Mouse (Mus musculus) kidney, postnatal 0 days (tissue): ENCODE results near the gene Myd88. TPM values are rescaled to one million over a fixed set of nuclear protein-coding genes. Genes with fewer than 3 reads are reported as not detected.

Source experiments
- ATAC-seq: fragments of 200-750 bp; cut with Nextera tagmentation; replicated peaks from 2 replicates; pipeline ENCODE4 v1.8.0; 2017; ENCODE audit warnings: low read depth, moderate number of reproducible peaks, moderate TSS enrichment, moderate library complexity; ENCODE audit not compliant: low FRiP score
- DNase-seq: peaks from one replicate; pipeline ENCODE4 v3.0.0-alpha.2; 2016; ENCODE audit warnings: low spot score
- H3K27ac ChIP-seq: fragments of 300-500 bp; sonication (generic); 2 replicates; pipeline ENCODE4 v1.5.1; 2014; ENCODE audit warnings: mild to moderate bottlenecking
- H3K27me3 ChIP-seq: fragments of 300-500 bp; sonication (generic); 2 replicates; pipeline ENCODE4 v1.6.1; 2014; ENCODE audit warnings: low read length, mixed read lengths; ENCODE audit not compliant: insufficient read depth
- H3K36me3 ChIP-seq: fragments of 300-500 bp; sonication (generic); 2 replicates; pipeline ENCODE4 v1.6.1; 2014; ENCODE audit warnings: low read length, mixed read lengths; ENCODE audit not compliant: insufficient read depth
- H3K4me1 ChIP-seq: fragments of 300-500 bp; sonication (generic); replicated peaks from 2 replicates; pipeline ENCODE4 v1.6.1; 2014; ENCODE audit warnings: antibody characterized with exemption, low read length, mixed read lengths; ENCODE audit not compliant: insufficient read depth
- H3K4me2 ChIP-seq: fragments of 300-500 bp; sonication (generic); 2 replicates; pipeline ENCODE4 v1.6.1; 2014; ENCODE audit warnings: mild to moderate bottlenecking, low read length, moderate library complexity, mixed read lengths
- H3K4me3 ChIP-seq: fragments of 300-500 bp; sonication (generic); replicated peaks from 2 replicates; pipeline ENCODE4 v1.5.1; 2014; ENCODE audit warnings: low read depth, low read length
- H3K9ac ChIP-seq: fragments of 300-500 bp; sonication (generic); 2 replicates; pipeline ENCODE4 v1.6.1; 2014; ENCODE audit warnings: low read depth, low read length
- H3K9me3 ChIP-seq: fragments of 300-500 bp; sonication (generic); replicated peaks from 2 replicates; pipeline ENCODE4 v1.6.1; 2016; ENCODE audit warnings: low read length, inconsistent platforms, mixed read lengths
- CTCF ChIP-seq: IDR thresholded peaks from 2 replicates; pipeline ENCODE4 v1.5.1; 2016; ENCODE audit warnings: antibody characterized with exemption, low read depth, mild to moderate bottlenecking, moderate library complexity
- WGBS: fragments of 180-500 bp; shearing (Covaris S2); extraction: QIAGEN DNeasy Blood & Tissue Kit; methylation state at CpG from one replicate; pipeline ENCODE4 v1.1.7; 2014; 5-methylcytosine and 5-hydroxymethylcytosine counted together
- polyA plus RNA-seq: library from polyadenylated mRNA; unstranded; fragments of >200 nt; fragmentation: Nextera tagmentation; extraction: Ambion mirVana; gene quantifications from 2 replicates; pipeline ENCODE4 v1.2.1, GENCODE M21; 2015

Gene Myd88
- polyA plus RNA-seq, 1 experiment from 2014 or later = 26.5 TPM

DNA sequence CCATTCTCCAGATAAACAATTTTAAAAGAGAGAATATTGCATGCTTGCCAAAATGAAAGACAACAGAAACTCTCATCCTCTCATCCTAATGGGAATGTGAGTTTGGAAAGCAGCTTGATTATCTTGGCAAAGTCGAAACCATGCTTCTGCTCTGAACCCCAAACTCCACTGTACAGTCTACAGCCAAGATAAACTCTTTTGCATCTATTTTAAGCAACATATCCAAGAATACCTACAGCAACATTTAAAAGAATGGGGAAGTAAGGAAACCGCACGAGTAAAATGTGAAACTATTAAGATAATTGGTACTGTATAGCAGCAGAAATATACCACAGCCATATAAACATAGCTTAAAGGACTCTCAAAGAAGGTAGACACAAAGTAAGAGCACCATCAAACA is 12.7 kb downstream of the Myd88 start:
- Histone ChIP-seq H3K9ac (no peak overlapping the region), H3K4me2 (no peak overlapping the region), H3K27ac (0 out of 2 replicates have a peak overlapping the region, but pooled peaks have one; percentile 21), H3K4me3 (no peak overlapping the region), H3K4me1 (no peaks in the 10 kb centered on the region), H3K27me3 (no peaks in the 10 kb centered on the region), H3K36me3 (no peaks in the 10 kb centered on the region), H3K9me3 (no peaks in the 10 kb centered on the region)
- 58% methylated on average over 3 of the region's 3 CpGs for WGBS
- no peak for TF ChIP-seq CTCF
- DNase-seq (peak; percentile 45), ATAC-seq (no peak)

DNA sequence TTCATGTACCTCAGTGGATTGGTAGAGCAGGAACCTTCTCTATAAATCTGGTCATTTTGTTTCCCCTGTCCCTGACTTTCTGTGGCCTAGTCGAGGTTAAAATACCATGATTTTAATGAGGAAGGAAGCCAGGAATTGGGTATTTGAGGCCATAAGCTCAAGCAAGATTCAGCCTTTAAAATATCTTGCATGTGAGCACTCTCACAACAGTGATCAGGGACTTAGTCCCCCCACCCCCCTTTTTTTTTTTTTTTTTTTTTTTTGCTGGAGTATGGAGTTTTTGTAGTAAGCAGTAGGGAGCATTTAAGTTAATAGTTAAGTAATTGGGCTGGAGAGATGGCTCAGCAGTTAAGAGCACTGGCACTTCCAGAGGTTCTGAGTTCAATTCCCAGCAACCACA is 17.1 kb downstream of the Myd88 start:
- Histone ChIP-seq H3K4me1 (no peaks in the 10 kb centered on the region; the same call in 1 of the 2 replicates), H3K27me3 (no peaks in the 10 kb centered on the region), H3K9ac (no peak overlapping the region), H3K27ac (peak overlapping the region; percentile 92; the same call in 1 of the 2 replicates), H3K4me2 (no peak overlapping the region), H3K36me3 (no peaks in the 10 kb centered on the region), H3K4me3 (no peak overlapping the region), H3K9me3 (no peaks in the 10 kb centered on the region)
- ATAC-seq (no peak), DNase-seq (no peak)
- 63% methylated on average over 1 of the region's 1 CpGs for WGBS
- no peak for TF ChIP-seq CTCF

DNA sequence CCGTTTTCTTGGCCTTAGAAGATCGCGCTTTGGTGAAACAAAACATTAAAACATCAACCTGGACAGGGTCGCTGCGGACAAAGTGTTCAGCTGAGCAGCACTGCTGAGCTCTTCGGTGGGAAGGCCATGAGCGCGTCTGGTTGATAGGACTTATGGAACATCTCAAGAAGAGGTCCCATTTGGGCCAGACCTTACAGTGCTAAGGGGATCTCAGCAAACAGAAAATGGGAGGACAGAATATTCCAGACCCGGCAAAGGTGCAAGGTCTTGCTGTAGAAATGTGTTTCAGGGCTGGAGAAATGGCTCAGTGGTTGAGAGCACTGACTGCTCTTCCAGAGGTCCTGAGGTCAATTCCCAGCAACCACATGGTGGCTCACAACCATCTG is 18.0 kb downstream of the Myd88 start:
- H3K4me3 ChIP-seq = peak overlapping the region; percentile 75
- H3K27me3 ChIP-seq = no peaks in the 10 kb centered on the region
- TF ChIP-seq CTCF = no peak
- H3K4me1 ChIP-seq = no peaks in the 10 kb centered on the region; the same call in 1 of the 2 replicates
- H3K9ac ChIP-seq = peak overlapping the region; percentile 75; the same call in 1 of the 2 replicates
- 4% methylated on average over 9 of the region's 9 CpGs for WGBS
- peak overlapping the region; percentile 92 for H3K27ac ChIP-seq
- ATAC-seq (no peak), DNase-seq (no peak)
- H3K4me2 ChIP-seq = peak overlapping the region; percentile 85
- H3K9me3 ChIP-seq = no peaks in the 10 kb centered on the region
- H3K36me3 ChIP-seq = no peaks in the 10 kb centered on the region

DNA sequence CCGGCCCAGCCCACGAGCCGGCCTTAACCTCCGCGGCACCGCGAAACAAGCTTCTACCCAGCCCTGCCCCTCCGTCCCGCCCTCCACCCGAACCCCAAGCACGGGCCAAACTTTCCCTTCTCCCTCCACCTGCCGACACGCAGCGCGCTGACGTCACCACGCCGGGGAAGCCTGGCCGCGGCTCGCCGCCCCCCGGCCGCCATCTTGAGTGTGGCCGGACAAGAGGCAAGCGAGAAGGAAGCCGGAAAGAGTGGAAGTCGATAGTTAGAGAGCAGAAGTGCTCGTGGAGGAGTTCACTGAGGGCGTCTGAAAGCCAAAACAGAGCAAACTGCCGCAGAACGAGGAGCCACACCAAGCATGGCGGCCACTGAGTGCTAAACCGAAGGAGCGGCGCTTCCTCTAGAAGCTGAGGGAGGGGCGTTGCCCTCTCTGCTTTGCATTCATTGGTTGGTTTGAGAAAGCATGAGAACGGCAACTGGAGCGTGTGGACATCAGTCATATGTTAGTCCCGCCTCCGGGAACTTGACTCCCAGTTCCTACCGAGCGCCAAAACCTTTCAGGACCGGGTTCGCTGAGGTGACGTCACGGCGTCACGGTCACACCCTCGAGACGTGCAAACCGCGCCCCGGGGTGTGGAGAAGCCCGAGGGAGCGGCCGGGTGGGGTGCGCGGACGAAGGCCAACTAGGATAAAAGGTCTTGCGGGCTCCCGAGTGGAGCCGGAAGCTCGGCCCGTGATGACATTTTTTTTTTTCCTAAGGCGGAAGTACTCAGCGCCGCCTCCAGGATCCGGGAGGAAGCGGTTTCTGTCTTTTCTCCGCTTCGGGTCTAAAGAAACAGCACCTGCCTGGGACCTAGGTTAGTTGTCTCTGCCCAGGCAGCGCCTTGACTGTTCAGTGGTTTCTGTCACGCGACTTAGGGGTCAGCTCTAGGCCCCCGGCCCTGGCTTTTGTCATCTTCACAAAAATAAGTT is 18.6 kb downstream of the Myd88 start, which contains the start of gene Oxsr1:
TSS of gene Oxsr1 (minus strand) at position 139 of the 971 bp plus-strand sequence.
- peak within 1 kb of the TSS; percentile 92 for H3K27ac ChIP-seq
- WGBS = under 1% methylated on average over 75 of the region's 76 CpGs
- no peaks in the 10 kb centered on the region for H3K9me3 ChIP-seq
- peak within 1 kb of the TSS; percentile 85 for H3K4me2 ChIP-seq
- TF ChIP-seq CTCF = peak; percentile 65
- no peaks in the 10 kb centered on the region; the same call in 1 of the 2 replicates for H3K4me1 ChIP-seq
- peak; percentile 95 for ATAC-seq
- DNase-seq = peak; percentile 99
- H3K9ac ChIP-seq = peak within 1 kb of the TSS; percentile 75
- H3K4me3 ChIP-seq = peak within 1 kb of the TSS; percentile 75
- H3K36me3 ChIP-seq = no peaks in the 10 kb centered on the region
- no peaks in the 10 kb centered on the region for H3K27me3 ChIP-seq

DNA sequence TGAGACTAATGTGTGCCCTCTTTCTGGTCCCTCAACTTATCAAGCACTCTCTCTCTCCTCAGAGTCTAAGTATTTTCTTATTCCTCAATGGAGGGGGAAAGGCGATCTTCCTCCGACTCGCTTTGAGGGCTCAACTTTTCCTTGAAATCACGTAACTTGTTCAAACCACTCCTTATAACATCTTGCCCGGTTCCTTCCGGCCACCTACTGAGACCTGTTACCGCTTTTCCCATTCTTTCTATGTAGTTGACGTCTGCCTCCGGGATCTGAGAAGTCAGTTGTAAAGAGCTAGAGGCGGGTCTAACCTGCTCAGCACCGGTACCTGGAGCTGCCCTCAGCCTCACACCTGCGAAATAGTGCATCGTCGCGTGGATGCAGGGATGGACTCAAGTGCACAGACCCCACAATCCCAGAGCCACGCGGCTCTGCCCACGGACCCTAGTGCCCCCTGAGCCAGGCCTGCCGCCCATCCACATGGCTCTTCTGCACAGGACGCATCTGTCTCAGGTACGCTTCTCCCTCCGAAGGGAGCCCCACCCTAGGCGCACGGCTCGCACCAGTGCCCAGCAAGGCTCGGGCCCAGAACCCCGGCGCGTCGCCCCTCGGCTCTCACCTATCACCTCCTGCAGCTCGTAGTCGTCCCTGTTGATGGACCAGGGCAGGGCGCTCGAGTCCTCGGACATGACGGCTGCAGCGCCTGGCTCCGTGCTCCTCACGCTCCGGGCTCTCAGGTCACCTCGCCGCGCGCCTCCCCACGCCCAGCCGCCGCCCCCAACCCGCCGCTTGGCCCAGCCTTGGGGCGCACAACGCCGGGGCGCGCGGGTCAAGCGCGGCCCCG is 19.6 kb downstream of the Myd88 start:
- Histone ChIP-seq H3K36me3 (no peaks in the 10 kb centered on the region), H3K27me3 (no peaks in the 10 kb centered on the region), H3K9me3 (no peaks in the 10 kb centered on the region), H3K9ac (peak overlapping the region; percentile 75), H3K4me3 (peak overlapping the region; percentile 75), H3K27ac (peak overlapping the region; percentile 92), H3K4me1 (no peaks in the 10 kb centered on the region; the same call in 1 of the 2 replicates), H3K4me2 (peak overlapping the region; percentile 85)
- TF ChIP-seq CTCF = no peak
- WGBS = under 1% methylated on average over 57 of the region's 59 CpGs
- ATAC-seq (peak; percentile 34), DNase-seq (peak; percentile 35)

DNA sequence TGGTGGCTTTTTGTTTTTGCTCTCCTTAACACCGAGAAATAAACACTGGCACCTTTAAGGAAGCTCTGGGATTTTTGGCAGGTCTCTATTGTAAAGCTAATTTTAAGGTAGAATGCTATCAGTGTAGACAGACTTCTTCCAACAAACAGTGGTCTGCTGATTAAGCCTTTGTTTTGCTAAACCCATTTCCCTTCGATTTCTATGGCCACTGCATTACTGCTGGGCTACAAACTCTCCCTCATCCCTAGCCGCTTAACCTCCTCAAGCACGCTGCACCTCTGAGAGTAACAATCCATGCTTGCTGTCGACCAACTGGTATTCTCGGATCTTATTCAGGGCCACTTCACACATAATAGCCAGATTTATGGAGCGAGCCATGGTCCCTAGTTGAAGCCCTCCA is 20.3 kb downstream of the Myd88 start:
- Histone ChIP-seq H3K4me3 (peak overlapping the region; percentile 75), H3K36me3 (no peaks in the 10 kb centered on the region), H3K9me3 (no peaks in the 10 kb centered on the region), H3K27me3 (no peaks in the 10 kb centered on the region), H3K27ac (no peak overlapping the region), H3K9ac (peak overlapping the region; percentile 75; the same call in 1 of the 2 replicates), H3K4me1 (no peaks in the 10 kb centered on the region; the same call in 1 of the 2 replicates), H3K4me2 (peak overlapping the region; percentile 85)
- DNase-seq (peak; percentile 21), ATAC-seq (no peak)
- TF ChIP-seq CTCF = no peak
- WGBS = 11% methylated on average over 7 of the region's 7 CpGs
